Mouse (Mus musculus): ENCODE results near the gene Hgd.

The Hgd gene

GRCm38 (mm10) chr16:37579994-37580393 is at the start of gene Hgd:
Hgd (plus strand) TSS chr16:37580153.
- no peak for DNase-seq (ENCODE audit: low read depth in 2 of 2, low spot score in 2 of 2)

GRCm38 (mm10) chr16:37530170-37530569 is 49.8 kb upstream of the Hgd start:
- no peak for DNase-seq (ENCODE audit: low read depth in 2 of 2, low spot score in 2 of 2)

- DNase-seq (ENCODE audit: low read depth in 2 of 2, low spot score in 2 of 2) = no peak
Measured at GRCm38 (mm10) chr16:37532046-37532445, 47.9 kb upstream of the Hgd start.

- DNase-seq (ENCODE audit: low read depth in 2 of 2, low spot score in 2 of 2) = no peak
Measured at GRCm38 (mm10) chr16:37533369-37534068, 46.4 kb upstream of the Hgd start.

GRCm38 (mm10) chr16:37539240-37539610 is 40.7 kb upstream of the Hgd start:
- no peak for DNase-seq (ENCODE audit: low read depth in 2 of 2, low spot score in 2 of 2)

- DNase-seq (ENCODE audit: low read depth in 2 of 2, low spot score in 2 of 2) = peak; percentile 92 to 96
Measured at GRCm38 (mm10) chr16:37539611-37540580, 40.1 kb upstream of the Hgd start, which contains the start of the genes Gtf2e1 and Rabl3. Gtf2e1 (minus strand) TSS chr16:37539789. Rabl3 (plus strand) TSS chr16:37539885.

- DNase-seq (ENCODE audit: low read depth in 2 of 2, low spot score in 2 of 2) = no peak
Measured at GRCm38 (mm10) chr16:37540776-37541175, 39.2 kb upstream of the Hgd start.

- no peak for DNase-seq (ENCODE audit: low read depth in 2 of 2, low spot score in 2 of 2)
Measured at GRCm38 (mm10) chr16:37546312-37546711, 33.6 kb upstream of the Hgd start.

- no peak for DNase-seq (ENCODE audit: low read depth in 2 of 2, low spot score in 2 of 2)
Measured at GRCm38 (mm10) chr16:37550266-37550665, 29.7 kb upstream of the Hgd start.

GRCm38 (mm10) chr16:37550981-37551380 is 29.0 kb upstream of the Hgd start:
- no peak for DNase-seq (ENCODE audit: low read depth in 2 of 2, low spot score in 2 of 2)

- no peak for DNase-seq (ENCODE audit: low read depth in 2 of 2, low spot score in 2 of 2)
Measured at GRCm38 (mm10) chr16:37552824-37553223, 27.1 kb upstream of the Hgd start.

- no peak for DNase-seq (ENCODE audit: low read depth in 2 of 2, low spot score in 2 of 2)
Measured at GRCm38 (mm10) chr16:37562414-37562813, 17.5 kb upstream of the Hgd start.

- DNase-seq (ENCODE audit: low read depth in 2 of 2, low spot score in 2 of 2) = no peak
Measured at GRCm38 (mm10) chr16:37562961-37563360, 17.0 kb upstream of the Hgd start.

- no peak for DNase-seq (ENCODE audit: low read depth in 2 of 2, low spot score in 2 of 2)
Measured at GRCm38 (mm10) chr16:37565117-37565516, 14.8 kb upstream of the Hgd start.

- no peak for DNase-seq (ENCODE audit: low read depth in 2 of 2, low spot score in 2 of 2)
Measured at GRCm38 (mm10) chr16:37566107-37566506, 13.8 kb upstream of the Hgd start.

GRCm38 (mm10) chr16:37567113-37568050 is 12.6 kb upstream of the Hgd start:
- no peak for DNase-seq (ENCODE audit: low read depth in 2 of 2, low spot score in 2 of 2)

GRCm38 (mm10) chr16:37571554-37571953 is 8.4 kb upstream of the Hgd start:
- DNase-seq (ENCODE audit: low read depth in 2 of 2, low spot score in 2 of 2) = no peak

GRCm38 (mm10) chr16:37572117-37572754 is 7.7 kb upstream of the Hgd start:
- DNase-seq (ENCODE audit: low read depth in 2 of 2, low spot score in 2 of 2) = no peak

GRCm38 (mm10) chr16:37573061-37573460 is 6.9 kb upstream of the Hgd start:
- DNase-seq (ENCODE audit: low read depth in 2 of 2, low spot score in 2 of 2) = no peak

GRCm38 (mm10) chr16:37575325-37575724 is 4.6 kb upstream of the Hgd start:
- DNase-seq (ENCODE audit: low read depth in 2 of 2, low spot score in 2 of 2) = no peak

Data from CD8-positive naive resting alpha-beta T cell, adult 2 months (primary cell).